Mouse (Mus musculus): ENCODE data around the gene Dpp6. TPM values are rescaled to one million over a fixed set of nuclear protein-coding genes. Genes with fewer than 3 reads are reported as not detected.

Gene Dpp6
- polyA plus RNA-seq, 1 experiment from 2014 or later = 12.7 TPM

- Histone ChIP-seq H3K27ac (peak overlapping the region; percentile 30), H3K4me3 (no peak overlapping the region), H3K27me3 (ENCODE audit: insufficient read depth, poor library complexity, severe bottlenecking) (no peaks in the 10 kb centered on the region), H3K36me3 (no peaks in the 10 kb centered on the region), H3K9me3 (no peaks in the 10 kb centered on the region), H3K4me1 (replicated peaks) (peaks cover 23% of the 10 kb centered on the region)
- WGBS = 3% methylated on average over 1 of the region's 1 CpGs
- no peak for DNase-seq (ENCODE audit: low spot score)
Observed at GRCm38 (mm10) chr5:26985114-26985513, 168.1 kb downstream of the Dpp6 start.

GRCm38 (mm10) chr5:26991587-26991986 is 174.6 kb downstream of the Dpp6 start:
- Histone ChIP-seq H3K27me3 (ENCODE audit: insufficient read depth, poor library complexity, severe bottlenecking) (no peaks in the 10 kb centered on the region), H3K9me3 (0 out of 2 replicates have a peak, but pooled peaks cover 3% of the 10 kb centered on the region), H3K27ac (peak overlapping the region; percentile 77), H3K4me3 (no peak overlapping the region), H3K4me1 (replicated peaks) (peaks cover 31% of the 10 kb centered on the region), H3K36me3 (no peaks in the 10 kb centered on the region)
- DNase-seq (ENCODE audit: low spot score) = peak; percentile 57
- 7% methylated on average over 2 of the region's 2 CpGs for WGBS

DNA sequence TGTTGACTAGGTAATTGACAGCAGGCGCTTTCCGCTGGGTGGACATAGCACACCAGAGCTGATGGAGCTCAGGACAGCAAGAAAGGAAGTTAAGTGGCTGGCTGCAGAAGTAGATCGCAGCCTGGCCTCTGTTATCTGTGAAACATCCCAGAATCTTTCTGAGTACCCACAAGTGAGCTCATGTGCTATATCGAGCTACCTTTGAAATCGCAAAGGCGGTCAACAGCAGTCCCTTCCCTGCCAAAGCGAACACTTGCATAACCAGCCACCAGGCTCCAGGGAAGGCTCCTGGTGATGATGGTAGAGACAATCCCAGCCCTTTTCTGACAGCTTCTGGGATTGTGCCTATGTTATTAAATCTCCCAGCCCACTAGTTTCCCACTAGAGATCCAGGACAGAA is 186.5 kb downstream of the Dpp6 start:
- 97% methylated on average over 7 of the region's 7 CpGs for WGBS
- Histone ChIP-seq H3K27ac (no peak overlapping the region), H3K4me3 (no peak overlapping the region), H3K36me3 (no peaks in the 10 kb centered on the region), H3K27me3 (ENCODE audit: insufficient read depth, poor library complexity, severe bottlenecking) (no peaks in the 10 kb centered on the region), H3K9me3 (no peaks in the 10 kb centered on the region), H3K4me1 (replicated peaks) (no peaks in the 10 kb centered on the region)
- no peak for DNase-seq (ENCODE audit: low spot score)

- no peak overlapping the region for H3K4me3 ChIP-seq
- peaks cover 5% of the 10 kb centered on the region; the same call in 1 of the 2 replicates for H3K4me1 ChIP-seq (replicated peaks)
- H3K27ac ChIP-seq = no peak overlapping the region
- no peak for DNase-seq (ENCODE audit: low spot score)
- H3K27me3 ChIP-seq (ENCODE audit: insufficient read depth, poor library complexity, severe bottlenecking) = no peaks in the 10 kb centered on the region
- H3K36me3 ChIP-seq = no peaks in the 10 kb centered on the region
- no peaks in the 10 kb centered on the region for H3K9me3 ChIP-seq
Observed at GRCm38 (mm10) chr5:27009157-27009556, 192.2 kb downstream of the Dpp6 start.

DNA sequence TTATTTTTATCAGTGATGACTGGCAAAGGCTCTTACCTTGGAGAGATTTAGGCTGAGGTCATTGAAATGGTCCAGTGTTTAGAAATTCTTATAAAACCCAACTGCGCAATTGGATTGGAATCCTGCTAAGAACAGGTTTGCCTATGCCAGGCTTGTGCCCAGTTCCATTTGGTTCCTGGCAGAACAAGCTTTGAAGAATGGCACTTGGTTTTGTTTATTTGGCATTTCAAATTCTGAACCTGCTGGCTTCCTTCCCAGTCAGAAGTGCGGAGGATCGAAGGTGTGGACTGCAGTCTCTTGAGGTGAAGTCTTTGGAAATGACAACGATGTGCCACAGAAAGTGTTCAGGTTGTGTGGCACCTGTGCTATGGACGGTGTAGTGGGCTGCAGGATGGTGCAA is 193.6 kb downstream of the Dpp6 start:
- no peaks in the 10 kb centered on the region for H3K36me3 ChIP-seq
- 90% methylated on average over 5 of the region's 5 CpGs for WGBS
- no peaks in the 10 kb centered on the region for H3K27me3 ChIP-seq (ENCODE audit: insufficient read depth, poor library complexity, severe bottlenecking)
- H3K4me1 ChIP-seq (replicated peaks) = peaks cover 5% of the 10 kb centered on the region; the same call in 1 of the 2 replicates
- no peak overlapping the region for H3K27ac ChIP-seq
- H3K4me3 ChIP-seq = no peak overlapping the region
- H3K9me3 ChIP-seq = no peaks in the 10 kb centered on the region
- no peak for DNase-seq (ENCODE audit: low spot score)

- H3K27me3 ChIP-seq (ENCODE audit: insufficient read depth, poor library complexity, severe bottlenecking) = no peaks in the 10 kb centered on the region
- peaks cover 12% of the 10 kb centered on the region for H3K4me1 ChIP-seq (replicated peaks)
- peak; percentile 23 for DNase-seq (ENCODE audit: low spot score)
- H3K27ac ChIP-seq = peak overlapping the region; percentile 59
- no peaks in the 10 kb centered on the region for H3K36me3 ChIP-seq
- H3K4me3 ChIP-seq = no peak overlapping the region
- H3K9me3 ChIP-seq = no peaks in the 10 kb centered on the region
- WGBS = 41% methylated on average over 3 of the region's 3 CpGs
Observed at GRCm38 (mm10) chr5:27018314-27018956, 201.4 kb downstream of the Dpp6 start.

GRCm38 (mm10) chr5:27028611-27029010 is 211.6 kb downstream of the Dpp6 start:
- no peak overlapping the region for H3K27ac ChIP-seq
- H3K4me3 ChIP-seq = no peak overlapping the region
- H3K36me3 ChIP-seq = no peaks in the 10 kb centered on the region
- peaks cover 5% of the 10 kb centered on the region; the same call in 1 of the 2 replicates for H3K4me1 ChIP-seq (replicated peaks)
- DNase-seq (ENCODE audit: low spot score) = no peak
- H3K27me3 ChIP-seq (ENCODE audit: insufficient read depth, poor library complexity, severe bottlenecking) = no peaks in the 10 kb centered on the region
- no peaks in the 10 kb centered on the region for H3K9me3 ChIP-seq
- 29% methylated on average over 1 of the region's 1 CpGs for WGBS

DNA sequence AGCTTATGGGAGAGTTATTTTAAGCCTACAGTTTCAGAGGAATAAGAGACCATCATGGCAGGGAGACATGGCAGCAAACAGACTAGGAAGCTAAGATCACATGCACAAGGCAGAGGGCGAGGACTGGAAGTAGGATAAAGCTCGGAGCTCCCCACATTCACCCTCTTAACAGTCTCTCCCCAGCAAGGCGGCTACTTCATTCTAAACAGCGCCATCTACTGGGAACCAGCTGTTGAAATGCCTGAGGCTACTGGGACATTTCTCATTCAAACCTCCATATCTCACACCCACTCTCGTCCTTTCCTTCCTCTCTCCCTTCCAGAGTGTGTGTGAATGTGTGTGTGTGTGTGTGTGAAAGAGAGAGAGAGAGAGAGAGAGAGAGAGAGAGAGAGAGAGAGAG is 212.8 kb downstream of the Dpp6 start:
- Histone ChIP-seq H3K4me1 (replicated peaks) (peaks cover 5% of the 10 kb centered on the region; the same call in 1 of the 2 replicates), H3K9me3 (no peaks in the 10 kb centered on the region), H3K27ac (no peak overlapping the region), H3K36me3 (no peaks in the 10 kb centered on the region), H3K27me3 (ENCODE audit: insufficient read depth, poor library complexity, severe bottlenecking) (no peaks in the 10 kb centered on the region), H3K4me3 (no peak overlapping the region)
- DNase-seq (ENCODE audit: low spot score) = peak; percentile 38
- WGBS = 14% methylated on average over 5 of the region's 5 CpGs

GRCm38 (mm10) chr5:27034858-27035257 is 217.9 kb downstream of the Dpp6 start:
- H3K36me3 ChIP-seq = no peaks in the 10 kb centered on the region
- 73% methylated on average over 4 of the region's 4 CpGs for WGBS
- no peak for DNase-seq (ENCODE audit: low spot score)
- H3K27ac ChIP-seq = no peak overlapping the region
- H3K4me1 ChIP-seq (replicated peaks) = no peaks in the 10 kb centered on the region
- no peaks in the 10 kb centered on the region for H3K9me3 ChIP-seq
- H3K4me3 ChIP-seq = no peak overlapping the region
- no peaks in the 10 kb centered on the region for H3K27me3 ChIP-seq (ENCODE audit: insufficient read depth, poor library complexity, severe bottlenecking)

- Histone ChIP-seq H3K4me1 (replicated peaks) (no peaks in the 10 kb centered on the region), H3K36me3 (no peaks in the 10 kb centered on the region), H3K9me3 (no peaks in the 10 kb centered on the region), H3K27ac (no peak overlapping the region), H3K4me3 (no peak overlapping the region), H3K27me3 (ENCODE audit: insufficient read depth, poor library complexity, severe bottlenecking) (no peaks in the 10 kb centered on the region)
- 47% methylated on average over 1 of the region's 1 CpGs for WGBS
- DNase-seq (ENCODE audit: low spot score) = no peak
Observed at GRCm38 (mm10) chr5:27035291-27035690, 218.3 kb downstream of the Dpp6 start.

- H3K27ac ChIP-seq = no peak overlapping the region
- no peaks in the 10 kb centered on the region for H3K4me1 ChIP-seq (replicated peaks)
- no peaks in the 10 kb centered on the region for H3K36me3 ChIP-seq
- no peaks in the 10 kb centered on the region for H3K9me3 ChIP-seq
- H3K4me3 ChIP-seq = no peak overlapping the region
- H3K27me3 ChIP-seq (ENCODE audit: insufficient read depth, poor library complexity, severe bottlenecking) = no peaks in the 10 kb centered on the region
- 20% methylated on average over 2 of the region's 2 CpGs for WGBS
- DNase-seq (ENCODE audit: low spot score) = peak; percentile 25
Observed at GRCm38 (mm10) chr5:27035891-27036290, 218.9 kb downstream of the Dpp6 start.

DNA sequence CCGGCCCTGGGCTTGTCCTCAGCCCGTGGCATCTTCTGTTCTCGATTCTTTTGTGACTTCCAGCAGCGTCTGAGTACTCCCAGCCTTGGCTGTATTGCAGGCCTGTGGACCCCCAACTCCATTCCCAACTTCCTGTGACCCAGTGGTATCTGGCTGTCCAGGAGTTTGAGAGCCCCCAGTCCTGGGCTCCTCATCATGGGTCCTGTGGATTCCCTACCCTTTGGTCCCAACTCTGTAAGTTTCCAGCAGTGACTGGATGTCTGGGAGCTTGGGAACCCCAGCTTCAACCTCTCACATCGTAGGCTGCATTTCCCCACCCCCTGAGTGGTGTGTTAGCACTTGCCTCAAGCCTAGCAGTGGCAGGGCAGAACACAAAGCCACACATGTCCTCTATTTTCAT is 220.8 kb downstream of the Dpp6 start:
- no peaks in the 10 kb centered on the region for H3K9me3 ChIP-seq
- H3K27ac ChIP-seq = no peak overlapping the region
- 70% methylated on average over 5 of the region's 5 CpGs for WGBS
- H3K27me3 ChIP-seq (ENCODE audit: insufficient read depth, poor library complexity, severe bottlenecking) = no peaks in the 10 kb centered on the region
- no peak for DNase-seq (ENCODE audit: low spot score)
- H3K4me1 ChIP-seq (replicated peaks) = no peaks in the 10 kb centered on the region
- H3K36me3 ChIP-seq = no peaks in the 10 kb centered on the region
- no peak overlapping the region for H3K4me3 ChIP-seq

DNA sequence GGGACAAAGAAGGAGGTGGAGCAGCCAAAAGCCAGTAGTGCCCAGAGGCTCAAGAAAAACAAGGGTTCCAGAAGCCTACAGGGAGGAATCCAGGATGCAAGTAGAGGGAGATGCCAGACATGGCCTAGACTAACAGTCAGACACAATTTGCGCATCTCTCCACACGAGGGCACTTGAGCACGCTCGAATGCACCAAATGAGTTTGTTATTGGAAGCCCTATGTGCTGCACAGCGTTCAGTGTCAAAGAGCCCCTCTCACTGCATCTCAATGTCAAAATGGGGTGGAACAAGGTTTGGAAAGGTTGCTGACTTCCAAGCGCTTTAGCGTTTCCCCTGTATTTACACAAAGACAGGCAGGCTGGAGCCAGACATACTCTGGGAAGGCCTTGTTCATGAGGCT is 231.2 kb downstream of the Dpp6 start:
- Histone ChIP-seq H3K4me1 (replicated peaks) (peaks cover 20% of the 10 kb centered on the region), H3K36me3 (no peaks in the 10 kb centered on the region), H3K27ac (no peak overlapping the region), H3K4me3 (no peak overlapping the region), H3K9me3 (no peaks in the 10 kb centered on the region), H3K27me3 (ENCODE audit: insufficient read depth, poor library complexity, severe bottlenecking) (peaks cover 21% of the 10 kb centered on the region)
- peak; percentile 55 for DNase-seq (ENCODE audit: low spot score)
- 27% methylated on average over 7 of the region's 7 CpGs for WGBS

DNA sequence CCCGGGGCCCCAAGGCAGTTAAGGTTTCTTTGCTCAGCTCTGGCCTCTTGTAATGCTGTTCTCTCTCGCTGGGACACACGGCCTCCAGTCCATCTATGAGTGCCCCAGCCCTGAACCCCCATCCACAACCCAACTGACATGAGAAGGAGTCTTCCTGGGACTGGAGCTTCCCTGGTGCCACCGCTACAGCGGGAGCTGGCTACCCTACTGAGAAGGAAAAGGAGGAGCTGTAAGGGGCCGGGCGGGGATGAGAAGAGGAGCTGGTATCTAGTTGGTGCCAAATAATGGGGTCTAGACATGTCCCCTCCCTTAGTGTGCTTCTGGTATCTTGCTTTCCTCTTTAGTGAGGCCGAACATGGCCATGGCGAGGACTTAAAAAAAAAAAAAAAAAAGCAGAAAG is 231.9 kb downstream of the Dpp6 start:
- peak overlapping the region; percentile 78; the same call in 1 of the 2 replicates for H3K27ac ChIP-seq
- peak; percentile 23 for DNase-seq (ENCODE audit: low spot score)
- WGBS = 5% methylated on average over 9 of the region's 9 CpGs
- H3K4me1 ChIP-seq (replicated peaks) = peaks cover 20% of the 10 kb centered on the region
- peak overlapping the region; percentile 64 for H3K4me3 ChIP-seq
- no peaks in the 10 kb centered on the region for H3K36me3 ChIP-seq
- H3K9me3 ChIP-seq = no peaks in the 10 kb centered on the region
- H3K27me3 ChIP-seq (ENCODE audit: insufficient read depth, poor library complexity, severe bottlenecking) = peaks cover 21% of the 10 kb centered on the region

Measured in hindbrain, embryonic 10.5 days (tissue).